Mouse (Mus musculus): ENCODE results near the gene Mab21l1.

- no peak for TF ChIP-seq CTCF (conservative IDR thresholded peaks at IDR 0.05; ENCODE audit: low read length)
- no peak for TF ChIP-seq POU5F1 (IDR thresholded peaks at IDR 0.05; ENCODE audit: borderline replicate concordance, low read length)
Observed at GRCm38 (mm10) chr3:55790609-55791008, 8.3 kb downstream of the Mab21l1 start.

Data from E14TG2a.4 (cell line).